Mouse (Mus musculus) intestine, postnatal 0 days (tissue): ENCODE measurements at regions not wholly inside any gene's neighbourhood (a gene's known extent, or its start where the extent isn't known, plus 50 kb on each side); places are given as distances from the start of the nearest gene placed in this dataset.
A peak's percentile ranks its signal among the peaks of the same experiment; 100 is the strongest.

Experiments used
- ATAC-seq: fragments of 200-750 bp; cut with Nextera tagmentation; 2 replicates; pipeline ENCODE4 v1.8.0; 2017; ENCODE audit warnings: mild to moderate bottlenecking, moderate TSS enrichment, moderate library complexity
- H3K27ac ChIP-seq: fragments of 300-500 bp; sonication (generic); 2 replicates; pipeline ENCODE4 v1.5.1; 2014; ENCODE audit warnings: mild to moderate bottlenecking, low read depth, low read length, moderate library complexity
- H3K27me3 ChIP-seq: fragments of 300-500 bp; sonication (generic); replicated peaks from 2 replicates; pipeline ENCODE4 v1.6.1; 2014; ENCODE audit warnings: low read length, mixed read lengths; ENCODE audit not compliant: control insufficient read depth, insufficient read depth
- H3K36me3 ChIP-seq: fragments of 300-500 bp; sonication (generic); 2 replicates; pipeline ENCODE4 v1.6.1; 2014; ENCODE audit warnings: mild to moderate bottlenecking, moderate library complexity; ENCODE audit not compliant: control insufficient read depth, insufficient read depth
- H3K4me1 ChIP-seq: fragments of 300-500 bp; sonication (generic); replicated peaks from 2 replicates; pipeline ENCODE4 v1.6.1; 2014; ENCODE audit warnings: antibody characterized with exemption, low read length, mixed read lengths; ENCODE audit not compliant: control insufficient read depth, insufficient read depth
- H3K4me2 ChIP-seq: fragments of 300-500 bp; sonication (generic); replicated peaks from 2 replicates; pipeline ENCODE4 v1.6.1; 2014; ENCODE audit warnings: low read depth, mild to moderate bottlenecking, moderate library complexity
- H3K4me3 ChIP-seq: fragments of 300-500 bp; sonication (generic); 2 replicates; pipeline ENCODE4 v1.5.1; 2014; ENCODE audit warnings: low read depth, low read length
- H3K9ac ChIP-seq: fragments of 300-500 bp; sonication (generic); 2 replicates; pipeline ENCODE4 v1.6.1; 2014; ENCODE audit warnings: mild to moderate bottlenecking, low read depth, low read length
- H3K9me3 ChIP-seq: fragments of 300-500 bp; sonication (generic); 2 replicates; pipeline ENCODE4 v1.6.1; 2016; ENCODE audit warnings: mixed run types; ENCODE audit not compliant: control insufficient read depth
- CTCF ChIP-seq: sonication (generic); IDR thresholded peaks from 2 replicates; pipeline ENCODE4 v1.5.1; 2016; ENCODE audit warnings: low read depth, mild to moderate bottlenecking, control low read depth, antibody characterized with exemption, moderate library complexity
- WGBS: fragments of 180-500 bp; shearing (Covaris S2); extraction: QIAGEN DNeasy Blood & Tissue Kit; methylation state at CpG from one replicate; pipeline ENCODE4 v1.1.7; 2014; 5-methylcytosine and 5-hydroxymethylcytosine counted together

- no peaks in the 10 kb centered on the region for H3K9me3 ChIP-seq
- no peaks in the 10 kb centered on the region; the same call in 1 of the 2 replicates for H3K4me1 ChIP-seq
- no peak overlapping the region for H3K4me2 ChIP-seq
- no peak for ATAC-seq
- no peak overlapping the region for H3K4me3 ChIP-seq
- H3K36me3 ChIP-seq: no peaks in the 10 kb centered on the region
- no peak overlapping the region for H3K27ac ChIP-seq
- 43% methylated on average over 1 of the region's 1 CpGs for WGBS
- no peak for TF ChIP-seq CTCF
- no peak overlapping the region for H3K9ac ChIP-seq
- no peaks in the 10 kb centered on the region for H3K27me3 ChIP-seq
Measured at GRCm38 (mm10) chr12:32642493-32642892, 176.9 kb upstream of the Nampt start.

GRCm38 (mm10) chr12:32653096-32653495, 166.2 kb upstream of the Nampt start:
- 98% methylated on average over 1 of the region's 1 CpGs for WGBS
- ATAC-seq: no peak
- Histone ChIP-seq H3K9ac (no peak overlapping the region), H3K27me3 (no peaks in the 10 kb centered on the region), H3K4me3 (no peak overlapping the region), H3K36me3 (no peaks in the 10 kb centered on the region), H3K4me1 (no peaks in the 10 kb centered on the region), H3K4me2 (no peak overlapping the region), H3K9me3 (no peaks in the 10 kb centered on the region), H3K27ac (no peak overlapping the region)
- peak; percentile 43 for TF ChIP-seq CTCF

- 57% methylated on average over 2 of the region's 2 CpGs for WGBS
- no peaks in the 10 kb centered on the region for H3K27me3 ChIP-seq
- no peaks in the 10 kb centered on the region for H3K36me3 ChIP-seq
- H3K4me2 ChIP-seq: no peak overlapping the region
- ATAC-seq: no peak
- H3K27ac ChIP-seq: no peak overlapping the region
- H3K4me3 ChIP-seq: no peak overlapping the region
- H3K9me3 ChIP-seq: no peaks in the 10 kb centered on the region
- H3K9ac ChIP-seq: no peak overlapping the region
- no peak for TF ChIP-seq CTCF
- H3K4me1 ChIP-seq: no peaks in the 10 kb centered on the region
Measured at GRCm38 (mm10) chr12:32656194-32656593, 163.2 kb upstream of the Nampt start.

GRCm38 (mm10) chr12:32661782-32662413, 157.4 kb upstream of the Nampt start:
- Histone ChIP-seq H3K9ac (no peak overlapping the region), H3K36me3 (no peaks in the 10 kb centered on the region), H3K27me3 (no peaks in the 10 kb centered on the region), H3K4me2 (no peak overlapping the region), H3K9me3 (no peaks in the 10 kb centered on the region), H3K4me1 (no peaks in the 10 kb centered on the region), H3K4me3 (no peak overlapping the region), H3K27ac (no peak overlapping the region)
- no peak for TF ChIP-seq CTCF
- 86% methylated on average over 8 of the region's 8 CpGs for WGBS
- ATAC-seq: no peak

GRCm38 (mm10) chr12:32666040-32666439, 153.3 kb upstream of the Nampt start:
- no peaks in the 10 kb centered on the region for H3K27me3 ChIP-seq
- H3K4me3 ChIP-seq: no peak overlapping the region
- no peak overlapping the region for H3K9ac ChIP-seq
- H3K4me1 ChIP-seq: no peaks in the 10 kb centered on the region
- H3K9me3 ChIP-seq: no peaks in the 10 kb centered on the region
- H3K27ac ChIP-seq: no peak overlapping the region
- no peaks in the 10 kb centered on the region for H3K36me3 ChIP-seq
- TF ChIP-seq CTCF: no peak
- no peak overlapping the region for H3K4me2 ChIP-seq
- ATAC-seq: no peak
- 54% methylated on average over 1 of the region's 1 CpGs for WGBS

- Histone ChIP-seq H3K36me3 (no peaks in the 10 kb centered on the region), H3K27ac (no peak overlapping the region), H3K4me1 (no peaks in the 10 kb centered on the region), H3K9ac (no peak overlapping the region), H3K4me3 (no peak overlapping the region), H3K9me3 (no peaks in the 10 kb centered on the region), H3K4me2 (no peak overlapping the region), H3K27me3 (no peaks in the 10 kb centered on the region)
- 94% methylated on average over 1 of the region's 1 CpGs for WGBS
- no peak for ATAC-seq
- TF ChIP-seq CTCF: no peak
Measured at GRCm38 (mm10) chr12:32677908-32678307, 141.4 kb upstream of the Nampt start.

GRCm38 (mm10) chr12:32678756-32679155, 140.6 kb upstream of the Nampt start:
- no peak overlapping the region for H3K27ac ChIP-seq
- no peaks in the 10 kb centered on the region for H3K4me1 ChIP-seq
- H3K9me3 ChIP-seq: no peaks in the 10 kb centered on the region
- no peak for ATAC-seq
- no peak overlapping the region for H3K9ac ChIP-seq
- H3K27me3 ChIP-seq: no peaks in the 10 kb centered on the region
- TF ChIP-seq CTCF: no peak
- no peak overlapping the region for H3K4me3 ChIP-seq
- 56% methylated on average over 1 of the region's 1 CpGs for WGBS
- no peak overlapping the region for H3K4me2 ChIP-seq
- H3K36me3 ChIP-seq: no peaks in the 10 kb centered on the region
